Mouse (Mus musculus): Measurements from ENCODE around the gene Asic3. TPM values are rescaled to one million over a fixed set of nuclear protein-coding genes. Genes with fewer than 3 reads are reported as not detected.

Asic3 gene
- 0.36 and 3.7 TPM in 2 replicates for polyA plus RNA-seq (2012; rRNA removed)

GRCm38 (mm10) chr5:24413042-24413693 is at the start of gene Asic3:
Gene Asic3, plus strand, starts transcription at chr5:24413392.

GRCm38 (mm10) chr5:24364508-24364907 is 48.7 kb upstream of the Asic3 start, which contains the start of gene Nos3:
Gene Nos3, plus strand, starts transcription at chr5:24364810.

GRCm38 (mm10) chr5:24391864-24392263 is 21.3 kb upstream of the Asic3 start, which contains the start of gene Atg9b:
Gene Atg9b, minus strand, starts transcription at chr5:24392143.

GRCm38 (mm10) chr5:24393392-24393997 is 19.7 kb upstream of the Asic3 start, which contains the start of gene Abcb8:
Gene Abcb8, plus strand, starts transcription at chr5:24393663.

GRCm38 (mm10) chr5:24423129-24424003 is 10.2 kb downstream of the Asic3 start, which contains the start of the genes Cdk5 and Slc4a2:
Gene Cdk5, minus strand, starts transcription at chr5:24423530.
Gene Slc4a2, plus strand, starts transcription at chr5:24423837.

GRCm38 (mm10) chr5:24444746-24445427 is 31.7 kb downstream of the Asic3 start, which contains the start of gene Fastk:
Gene Fastk, minus strand, starts transcription at chr5:24445287.

GRCm38 (mm10) chr5:24447624-24448298 is 34.6 kb downstream of the Asic3 start, which contains the start of gene Tmub1:
Gene Tmub1, minus strand, starts transcription at chr5:24447854.

GRCm38 (mm10) chr5:24452030-24452690 is 39.0 kb downstream of the Asic3 start, which contains the start of gene Agap3:
Gene Agap3, plus strand, starts transcription at chr5:24452177.

Other genes starting within 250 kb of the Asic3 start
- gene Nupl2, start 248.4 kb upstream of the Asic3 start, polyA plus RNA-seq (2012; rRNA removed), result 9.4 and 9.6 TPM in 2 replicates
- gene Kcnh2, start 61.8 kb upstream of the Asic3 start, polyA plus RNA-seq (2012; rRNA removed), result 33.9 and 38.3 TPM in 2 replicates
- gene Nos3, start 48.6 kb upstream of the Asic3 start, polyA plus RNA-seq (2012; rRNA removed), result 8.1 and 8.6 TPM in 2 replicates
- 6.8 and 10.2 TPM in 2 replicates for gene Atg9b, start 21.2 kb upstream of the Asic3 start, polyA plus RNA-seq (2012; rRNA removed)
- gene Abcb8, start 19.7 kb upstream of the Asic3 start, polyA plus RNA-seq (2012; rRNA removed), result 47.3 and 50.7 TPM in 2 replicates
- gene Cdk5, start 10.1 kb downstream of the Asic3 start, polyA plus RNA-seq (2012; rRNA removed), result 207 and 219 TPM in 2 replicates
- 27.1 and 29.2 TPM in 2 replicates for gene Slc4a2, start 10.4 kb downstream of the Asic3 start, polyA plus RNA-seq (2012; rRNA removed)
- gene Fastk, start 31.9 kb downstream of the Asic3 start, polyA plus RNA-seq (2012; rRNA removed), result 150 and 160 TPM in 2 replicates
- gene Tmub1, start 34.5 kb downstream of the Asic3 start, polyA plus RNA-seq (2012; rRNA removed), result 56.9 and 61.0 TPM in 2 replicates
- gene Agap3, start 38.8 kb downstream of the Asic3 start, polyA plus RNA-seq (2012; rRNA removed), result 168 and 197 TPM in 2 replicates
- gene Gbx1, start 113.8 kb downstream of the Asic3 start, polyA plus RNA-seq (2012; rRNA removed), result 0.96 and 2.0 TPM in 2 replicates
- 0.16 and 0.27 TPM in 2 replicates for gene Asb10, start 127.6 kb downstream of the Asic3 start, polyA plus RNA-seq (2012; rRNA removed)
- gene 4931409K22Rik, start 143.4 kb downstream of the Asic3 start, polyA plus RNA-seq (2012; rRNA removed), result 0.21 and 0.35 TPM in 2 replicates
- gene Abcf2, start 164.1 kb downstream of the Asic3 start, polyA plus RNA-seq (2012; rRNA removed), result 62.6 and 63.3 TPM in 2 replicates
- gene Chpf2, start 173.3 kb downstream of the Asic3 start, polyA plus RNA-seq (2012; rRNA removed), result 21.5 and 22.6 TPM in 2 replicates
- gene Smarcd3, start 211.0 kb downstream of the Asic3 start, polyA plus RNA-seq (2012; rRNA removed), result 235 and 240 TPM in 2 replicates